In genomic region chr16:43130583-43130982, GRCm38 (mm10) we compare ENCODE assay signal across 9 mouse cellular contexts.
DNase-seq lines count a peak whose midpoint lies in the region; ATAC-seq and TF ChIP-seq lines count a peak whose summit lies in the region.
"Had no signal": no experiment of that assay in that cellular context is flagged by ENCODE, and none has a peak within 500 bp of the region (broad histone marks: within the 10 kb centered on the region; RNA-seq: fewer than 3 reads in every experiment).

No protein-coding gene starts in this region.

- peak overlapping the region; percentile 96; the same call in 1 of the 2 replicates for H3K27ac ChIP-seq in cerebellum, adult 2 months (ENCODE audit: insufficient read depth, low read length)
- H3K27ac ChIP-seq in hindbrain, embryonic 14.5 days, result 0 out of 2 replicates have a peak overlapping the region, but pooled peaks have one; percentile 3
- H3K27ac ChIP-seq in midbrain, embryonic 16.5 days (ENCODE audit: low read length), result peak overlapping the region; percentile 41; the same call in 1 of the 2 replicates
- no peak overlapping the region for H3K27ac ChIP-seq in lung, postnatal 0 days (ENCODE audit: low read length)
- H3K27ac ChIP-seq: midbrain, embryonic 12.5 days had no signal

- H3K4me1 ChIP-seq in cerebellum, adult 2 months (ENCODE audit: control insufficient read depth, insufficient read depth, low read length), result peaks cover 13% of the 10 kb centered on the region
- H3K4me1 ChIP-seq in hindbrain, embryonic 14.5 days (replicated peaks; ENCODE audit: control insufficient read depth, insufficient read depth, low read length), result peaks cover 7% of the 10 kb centered on the region; the same call in 1 of the 2 replicates
- H3K4me1 ChIP-seq in midbrain, embryonic 16.5 days (ENCODE audit: control insufficient read depth, insufficient read depth, low read length), result no peaks in the 10 kb centered on the region
- no peaks in the 10 kb centered on the region for H3K4me1 ChIP-seq in lung, postnatal 0 days (ENCODE audit: insufficient read depth, low read depth, low read length)

- H3K9me3 ChIP-seq in hindbrain, embryonic 14.5 days (ENCODE audit: control insufficient read depth, low read length), result no peaks in the 10 kb centered on the region
- H3K9me3 ChIP-seq in midbrain, embryonic 16.5 days (replicated peaks; ENCODE audit: control insufficient read depth, low read length, poor library complexity, severe bottlenecking), result no peaks in the 10 kb centered on the region
- no peaks in the 10 kb centered on the region for H3K9me3 ChIP-seq in lung, postnatal 0 days (ENCODE audit: low read length)
- H3K9me3 ChIP-seq: midbrain, embryonic 12.5 days had no signal

- peak; percentile 70 for ATAC-seq in hindbrain, embryonic 14.5 days (ENCODE audit: low FRiP score)
- ATAC-seq in midbrain, embryonic 16.5 days, result peak; percentile 85
- no peak for ATAC-seq in megakaryocyte-erythroid progenitor cell, adult 5-6 weeks (replicated peaks; ENCODE audit: low FRiP score, low TSS enrichment, poor library complexity, severe bottlenecking)
- ATAC-seq in lung, postnatal 0 days, result no peak

- TF ChIP-seq POLR2A in cerebellum, adult 2 months (IDR thresholded peaks at IDR 0.05; ENCODE audit: borderline replicate concordance, insufficient read depth, low read length), result no peak

- H3K4me2 ChIP-seq in hindbrain, embryonic 14.5 days (replicated peaks), result no peak overlapping the region
- no peak overlapping the region for H3K4me2 ChIP-seq in midbrain, embryonic 16.5 days (ENCODE audit: low read length)
- no peak overlapping the region for H3K4me2 ChIP-seq in lung, postnatal 0 days (replicated peaks; ENCODE audit: low read depth, low read length)
- H3K4me2 ChIP-seq: midbrain, embryonic 12.5 days had no signal

- H3K36me3 ChIP-seq in hindbrain, embryonic 14.5 days (replicated peaks; ENCODE audit: control insufficient read depth, insufficient read depth), result no peaks in the 10 kb centered on the region
- H3K36me3 ChIP-seq in midbrain, embryonic 16.5 days (ENCODE audit: control insufficient read depth, insufficient read depth, low read length), result no peaks in the 10 kb centered on the region
- H3K36me3 ChIP-seq in lung, postnatal 0 days (ENCODE audit: insufficient read depth, low read length), result no peaks in the 10 kb centered on the region
- H3K36me3 ChIP-seq: midbrain, embryonic 12.5 days had no signal

- DNase-seq in kidney, postnatal 36 days, result peak; percentile 18 to 34
- DNase-seq in kidney, postnatal 14 days, result no peak
- DNase-seq in cerebellum, adult 2 months, result peak; percentile 79 to 94
- DNase-seq in hindbrain, embryonic 14.5 days (ENCODE audit: low spot score), result peak; percentile 34
- DNase-seq in adrenal gland, adult 8-10 months, result no peak
- no peak for DNase-seq in lung, postnatal 0 days (ENCODE audit: low spot score)

- H3K4me3 ChIP-seq in cerebellum, adult 2 months (replicated peaks; ENCODE audit: insufficient read depth, low read depth, low read length), result no peak overlapping the region
- H3K4me3 ChIP-seq in hindbrain, embryonic 14.5 days (replicated peaks; ENCODE audit: low read length), result no peak overlapping the region
- H3K4me3 ChIP-seq in midbrain, embryonic 16.5 days (ENCODE audit: low read depth, low read length), result no peak overlapping the region
- H3K4me3 ChIP-seq in lung, postnatal 0 days (ENCODE audit: low read depth, low read length), result no peak overlapping the region
- H3K4me3 ChIP-seq: midbrain, embryonic 12.5 days had no signal

- H3K9ac ChIP-seq in hindbrain, embryonic 14.5 days, result no peak overlapping the region
- no peak overlapping the region for H3K9ac ChIP-seq in midbrain, embryonic 16.5 days (ENCODE audit: low read depth, low read length)
- H3K9ac ChIP-seq in lung, postnatal 0 days (replicated peaks; ENCODE audit: low read depth), result no peak overlapping the region
- H3K9ac ChIP-seq: midbrain, embryonic 12.5 days had no signal

- TF ChIP-seq EP300 in lung, postnatal 0 days (IDR thresholded peaks at IDR 0.05), result no peak

- TF ChIP-seq CTCF in cerebellum, adult 2 months (IDR thresholded peaks at IDR 0.05; ENCODE audit: borderline replicate concordance, insufficient read depth, low read depth, low read length), result no peak
- TF ChIP-seq CTCF in lung, postnatal 0 days (IDR thresholded peaks at IDR 0.05), result no peak

- H3K27me3 ChIP-seq in cerebellum, adult 2 months (ENCODE audit: control insufficient read depth, insufficient read depth, low read length), result no peaks in the 10 kb centered on the region
- no peaks in the 10 kb centered on the region for H3K27me3 ChIP-seq in hindbrain, embryonic 14.5 days (ENCODE audit: control insufficient read depth, insufficient read depth, low read length)
- no peaks in the 10 kb centered on the region for H3K27me3 ChIP-seq in midbrain, embryonic 16.5 days (ENCODE audit: control insufficient read depth, insufficient read depth, low read depth, low read length)
- H3K27me3 ChIP-seq in lung, postnatal 0 days (replicated peaks; ENCODE audit: insufficient read depth, low read length), result no peaks in the 10 kb centered on the region
- H3K27me3 ChIP-seq: midbrain, embryonic 12.5 days had no signal

- WGBS in cerebellum, adult 2 months, result 4% methylated on average over 6 of the region's 6 CpGs
- 44% methylated on average over 6 of the region's 6 CpGs for WGBS in hindbrain, embryonic 14.5 days
- WGBS in midbrain, embryonic 16.5 days, result 36% methylated on average over 6 of the region's 6 CpGs
- WGBS in lung, postnatal 0 days, result 58% methylated on average over 6 of the region's 6 CpGs

Comparison
In these comparisons a context has a peak if more than half of its experiments do, and no peak if none do; other contexts are left out.
1. DNase-seq: peak in kidney, postnatal 36 days (2 of 2), cerebellum, adult 2 months (2 of 2) and hindbrain, embryonic 14.5 days (single experiment); none in kidney, postnatal 14 days (single experiment), adrenal gland, adult 8-10 months (single experiment) and lung, postnatal 0 days (single experiment).
2. ATAC-seq: peak in hindbrain, embryonic 14.5 days (single experiment) and midbrain, embryonic 16.5 days (single experiment); none in megakaryocyte-erythroid progenitor cell, adult 5-6 weeks (single experiment) and lung, postnatal 0 days (single experiment).